Mouse (Mus musculus) CH12.LX (cell line): ENCODE measurements around the gene Lyg2.
A peak's percentile ranks its signal among the peaks of the same experiment; 100 is the strongest.

Source experiments
- CTCF ChIP-seq, 2 experiments: IDR thresholded peaks in 1 of 2; conservative IDR thresholded peaks in 1 of 2; 2 replicates each; pipeline ENCODE4 v1.5.1; 2011 to 2012; ENCODE audit warnings: low read depth in 2 of 2, low read length in 2 of 2, improper control_type of control experiment in 1 of 2, inconsistent platforms in 1 of 2, mild to moderate bottlenecking in 1 of 2, moderate library complexity in 1 of 2
- EP300 ChIP-seq: IDR thresholded peaks from 2 replicates; pipeline ENCODE4 v1.6.1; 2011; ENCODE audit warnings: low read length, improper control_type of control experiment
- HCFC1 ChIP-seq: IDR thresholded peaks from 2 replicates; pipeline ENCODE4 v1.6.1; 2012; ENCODE audit warnings: low read depth, mild to moderate bottlenecking, inconsistent platforms, low read length, improper control_type of control experiment
- KAT2A ChIP-seq: IDR thresholded peaks from 2 replicates; pipeline ENCODE4 v1.6.1; 2012; ENCODE audit warnings: low read length, improper control_type of control experiment, inconsistent platforms; ENCODE audit not compliant: insufficient replicate concordance
- MAX ChIP-seq: IDR thresholded peaks from 2 replicates; pipeline ENCODE4 v1.6.1; 2011; ENCODE audit warnings: low read length, improper control_type of control experiment
- NELFE ChIP-seq: IDR thresholded peaks from 2 replicates; pipeline ENCODE4 v1.6.1; 2011; ENCODE audit warnings: low read depth, low read length, improper control_type of control experiment
- POLR2A ChIP-seq: IDR thresholded peaks from 2 replicates; pipeline ENCODE4 v1.6.1; 2011; ENCODE audit warnings: low read depth, mild to moderate bottlenecking, improper control_type of control experiment, low read length
- POLR2AphosphoS2 ChIP-seq: IDR thresholded peaks from 2 replicates; pipeline ENCODE4 v1.6.1; 2011; ENCODE audit warnings: low read depth, low read length, improper control_type of control experiment
- RAD21 ChIP-seq: IDR thresholded peaks from 2 replicates; pipeline ENCODE4 v1.6.1; 2011; ENCODE audit warnings: low read depth, mild to moderate bottlenecking, low read length, improper control_type of control experiment, moderate library complexity
- RCOR1 ChIP-seq: conservative IDR thresholded peaks from 2 replicates; pipeline ENCODE4 v1.6.1; 2012; ENCODE audit warnings: low read depth, mild to moderate bottlenecking, inconsistent platforms, low read length, improper control_type of control experiment
- USF1 ChIP-seq: IDR thresholded peaks from 2 replicates; pipeline ENCODE4 v1.6.1; 2014; ENCODE audit warnings: low read depth, mild to moderate bottlenecking, inconsistent platforms, low read length, improper control_type of control experiment
- ZC3H11A ChIP-seq: IDR thresholded peaks from 2 replicates; pipeline ENCODE4 v1.6.1; 2012; ENCODE audit warnings: low read depth, mild to moderate bottlenecking, inconsistent platforms, low read length, improper control_type of control experiment
- ZKSCAN1 ChIP-seq: IDR thresholded peaks from 2 replicates; pipeline ENCODE4 v1.6.1; 2012; ENCODE audit warnings: low read depth, inconsistent platforms, low read length, improper control_type of control experiment, borderline replicate concordance
- ZMIZ1 ChIP-seq: IDR thresholded peaks from 2 replicates; pipeline ENCODE4 v1.6.1; 2012; ENCODE audit warnings: low read depth, mild to moderate bottlenecking, inconsistent platforms, low read length, improper control_type of control experiment

DNA sequence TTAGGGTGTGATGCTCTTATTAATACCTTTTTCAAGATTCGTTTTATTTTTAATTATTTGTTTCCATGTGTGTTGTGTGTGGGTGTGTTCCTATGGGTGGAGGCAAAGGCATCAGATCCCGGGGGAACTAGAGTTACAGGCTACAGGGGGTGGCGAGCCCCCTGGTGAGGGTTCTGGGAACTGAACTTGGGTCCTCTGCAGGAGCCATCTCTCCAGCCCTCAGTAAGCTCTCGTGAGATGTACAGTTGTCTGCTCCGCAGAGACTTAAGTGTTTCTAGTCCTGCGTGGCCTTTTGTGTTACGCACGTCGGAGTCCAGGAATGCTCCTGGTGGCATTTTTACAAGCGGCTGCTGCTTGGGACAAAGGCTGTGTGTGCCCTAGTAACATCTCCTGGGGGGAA is 49.3 kb upstream of the Lyg2 start:
- TF ChIP-seq ZC3H11A (no peak), USF1 (no peak), CTCF (conservative IDR thresholded peaks at IDR 0.05 in 1 of 2, IDR thresholded peaks at IDR 0.05 in 1 of 2; ENCODE audit: low read depth in 2 of 2, low read length in 2 of 2) (peak in 1 of 2 experiments; percentile 24; a peak in 2 of 4 replicates), ZMIZ1 (no peak), RAD21 (no peak), EP300 (no peak), MAX (no peak), HCFC1 (no peak), POLR2A (no peak), POLR2AphosphoS2 (no peak), RCOR1 (no peak), NELFE (no peak), KAT2A (no peak), ZKSCAN1 (no peak)
